Mouse (Mus musculus): ENCODE data around the gene Slc22a14. TPM values are rescaled to one million over a fixed set of nuclear protein-coding genes. Genes with fewer than 3 reads are reported as not detected.

The Slc22a14 gene
- polyA plus RNA-seq, 2 experiments from 2014 or later = not detected

DNA sequence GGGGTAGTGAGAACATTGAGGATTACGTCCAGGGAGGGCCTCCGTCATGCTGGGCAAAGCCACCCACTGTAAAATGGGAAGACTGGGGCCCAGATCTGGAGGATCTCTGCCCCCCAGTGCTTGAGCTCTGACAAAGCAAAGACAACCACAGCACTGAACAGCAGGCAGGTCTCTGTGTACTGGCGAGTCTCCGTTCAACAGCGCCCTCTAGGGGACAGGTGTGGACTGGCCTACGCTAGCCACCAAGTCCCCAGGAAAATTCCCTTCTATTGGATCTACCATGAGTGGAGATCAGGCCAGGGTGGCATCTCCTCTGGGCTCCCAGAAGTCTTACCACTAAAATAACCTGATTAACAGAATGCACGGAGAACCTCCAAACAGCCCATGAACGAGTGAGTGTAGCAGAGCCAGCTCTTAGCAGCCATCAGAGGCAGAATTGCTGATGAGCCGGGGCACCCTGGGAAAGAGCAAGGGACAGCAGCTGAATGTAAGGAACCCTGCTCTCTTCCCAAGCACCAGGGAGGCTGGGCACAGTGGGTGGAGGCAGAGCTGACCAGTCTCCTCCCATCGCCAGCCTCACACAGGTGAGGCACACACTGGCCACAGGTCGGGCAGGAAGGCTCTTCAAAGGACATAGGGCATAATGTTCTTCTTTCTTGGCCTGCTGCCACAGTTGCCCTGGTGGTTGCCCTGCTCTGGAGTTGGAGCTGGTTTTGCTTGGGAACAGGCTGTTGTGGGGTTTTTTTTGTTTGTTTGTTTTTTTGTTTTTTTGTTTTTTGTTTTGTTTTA lies 173.0 kb downstream of the Slc22a14 start:
- ATAC-seq = no peak

GRCm38 (mm10) chr9:119181241-119181728 lies 184.1 kb downstream of the Slc22a14 start:
- no peak for ATAC-seq

- no peak for ATAC-seq
Measured at GRCm38 (mm10) chr9:119179292-119179691, 186.1 kb downstream of the Slc22a14 start.

- no peak for ATAC-seq
Measured at GRCm38 (mm10) chr9:119167608-119168007, 197.7 kb downstream of the Slc22a14 start.

DNA sequence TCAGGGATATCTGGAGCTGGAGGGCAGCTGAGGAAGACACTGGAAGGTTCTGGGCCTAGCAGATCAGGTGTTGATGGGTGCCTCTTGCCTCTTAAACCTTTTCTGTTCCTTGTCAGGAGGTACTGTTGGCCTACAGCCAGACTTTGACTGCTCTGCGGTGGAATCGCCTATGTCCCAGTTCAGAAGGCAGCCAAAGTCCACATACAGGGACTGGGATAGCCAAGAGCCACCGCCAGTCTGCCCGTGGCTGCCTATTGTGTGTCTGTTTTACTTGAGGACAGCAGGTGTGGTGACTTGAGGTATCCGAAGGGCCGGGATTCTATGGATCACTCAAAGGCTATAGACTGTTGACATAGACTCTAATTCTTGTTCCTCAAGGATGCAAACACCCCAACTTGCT lies 199.8 kb downstream of the Slc22a14 start:
- ATAC-seq = no peak

DNA sequence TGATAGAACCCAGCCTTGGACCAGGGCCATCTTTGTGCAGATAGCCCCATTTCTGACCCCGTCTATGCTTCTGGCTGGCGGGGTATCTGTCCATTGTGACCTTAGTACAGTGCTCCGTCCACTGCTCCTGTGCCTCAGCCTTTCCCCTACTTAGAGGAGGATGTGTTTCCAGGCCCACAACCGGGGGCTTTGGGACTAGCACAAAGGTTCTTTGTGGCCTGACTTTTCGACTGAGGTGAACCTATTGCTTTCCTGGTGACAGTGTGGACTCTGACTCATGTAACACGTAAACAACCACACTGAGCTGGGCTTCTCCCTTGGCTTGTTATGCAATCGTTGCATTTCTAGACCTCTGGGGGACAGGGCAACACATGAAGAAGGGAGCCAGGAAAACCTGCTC lies 200.6 kb downstream of the Slc22a14 start:
- ATAC-seq = no peak

GRCm38 (mm10) chr9:119160689-119161088 lies 204.7 kb downstream of the Slc22a14 start:
- ATAC-seq = no peak

DNA sequence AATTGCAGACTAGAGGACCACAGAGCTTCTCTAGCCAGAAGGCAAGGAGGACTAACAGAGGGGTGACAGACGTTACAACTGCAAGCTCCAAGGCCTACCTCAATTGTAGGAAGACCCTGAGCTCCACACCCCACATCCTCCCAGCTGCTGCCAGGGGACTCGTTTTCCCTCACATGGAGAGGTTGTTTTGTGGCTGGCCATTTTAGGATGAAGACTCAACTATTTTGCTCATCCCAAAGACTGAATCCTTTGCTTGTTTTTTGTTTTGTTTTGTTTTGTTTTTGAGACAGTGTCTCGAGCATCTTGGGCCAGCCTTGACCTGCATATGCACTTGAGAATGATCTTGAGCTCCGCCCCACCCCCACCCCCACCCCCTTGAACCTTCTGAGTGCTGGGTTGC lies 206.5 kb downstream of the Slc22a14 start, which contains the start of gene Gm47289:
Gene Gm47289 (plus strand): TSS at position 301 of the 400 bp plus-strand sequence.
- ATAC-seq = no peak

DNA sequence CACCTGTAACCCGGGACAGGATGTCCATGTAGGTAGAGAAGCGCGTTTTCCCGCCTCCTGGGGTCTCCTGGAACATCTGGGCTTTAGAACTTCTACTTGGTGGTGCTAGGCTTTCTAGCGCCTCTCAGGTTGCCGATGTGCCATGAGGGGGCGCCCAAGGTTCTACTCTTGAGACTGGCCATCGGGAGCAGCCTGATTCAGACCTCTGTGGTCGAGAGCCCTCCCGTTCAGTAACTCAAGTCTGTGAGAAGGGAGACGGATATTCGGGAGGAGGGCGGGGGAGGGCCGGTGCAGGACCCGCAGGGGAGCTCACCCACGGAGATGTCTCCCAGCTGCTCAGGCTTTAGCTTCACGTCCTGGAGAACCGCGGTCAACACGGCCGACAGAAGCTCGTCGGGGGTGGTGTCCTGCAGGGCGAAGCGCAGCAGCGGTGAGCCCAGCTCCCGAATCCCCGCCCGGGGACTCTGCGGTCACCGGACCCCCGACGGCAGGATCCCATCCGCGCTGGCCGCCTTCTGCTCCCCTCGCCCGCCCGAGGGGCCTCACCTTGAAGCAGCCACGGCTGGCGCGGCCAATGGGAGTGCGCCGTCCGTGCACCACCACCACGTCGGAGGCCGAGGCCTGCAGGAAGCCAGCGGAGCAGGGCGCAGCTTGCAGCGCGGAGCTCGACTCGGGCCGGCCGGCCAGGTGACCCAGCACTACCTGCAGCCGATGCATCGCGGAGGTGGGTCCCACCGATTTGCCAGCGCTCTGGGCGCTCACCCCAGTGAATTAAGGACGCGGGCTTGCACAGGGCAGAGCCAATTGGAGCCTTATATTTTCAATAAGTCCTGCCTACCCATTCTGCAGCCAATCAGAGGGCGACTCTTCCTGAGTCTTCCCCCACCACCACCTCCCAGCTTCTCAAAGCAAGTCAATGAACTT lies 208.8 kb downstream of the Slc22a14 start, which contains the start of gene Acaa1b:
Gene Acaa1b (minus strand): TSS at position 816 of the 924 bp plus-strand sequence.
- no peak for ATAC-seq

DNA sequence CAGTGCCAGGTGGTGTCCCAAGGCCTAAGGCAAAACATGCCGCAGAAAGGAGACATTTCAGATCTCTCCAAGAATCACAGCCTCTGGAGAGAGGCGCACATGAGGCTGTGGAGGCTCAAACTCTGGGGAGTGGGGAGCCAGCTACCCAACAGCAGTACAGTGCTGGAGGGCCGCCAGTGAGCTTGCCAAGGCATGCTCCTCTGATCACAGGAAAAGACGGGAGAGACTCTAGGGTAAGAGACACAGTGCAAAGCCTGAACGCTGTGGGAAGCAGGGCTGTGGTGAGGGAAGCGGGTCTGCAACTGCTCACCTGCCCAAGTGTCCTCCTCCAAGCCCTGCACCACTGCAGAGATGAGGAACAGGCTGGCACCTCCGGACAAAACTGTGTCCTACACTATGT lies 209.5 kb downstream of the Slc22a14 start:
- no peak for ATAC-seq

- no peak for ATAC-seq
Measured at GRCm38 (mm10) chr9:119155416-119155815, 209.9 kb downstream of the Slc22a14 start.

DNA sequence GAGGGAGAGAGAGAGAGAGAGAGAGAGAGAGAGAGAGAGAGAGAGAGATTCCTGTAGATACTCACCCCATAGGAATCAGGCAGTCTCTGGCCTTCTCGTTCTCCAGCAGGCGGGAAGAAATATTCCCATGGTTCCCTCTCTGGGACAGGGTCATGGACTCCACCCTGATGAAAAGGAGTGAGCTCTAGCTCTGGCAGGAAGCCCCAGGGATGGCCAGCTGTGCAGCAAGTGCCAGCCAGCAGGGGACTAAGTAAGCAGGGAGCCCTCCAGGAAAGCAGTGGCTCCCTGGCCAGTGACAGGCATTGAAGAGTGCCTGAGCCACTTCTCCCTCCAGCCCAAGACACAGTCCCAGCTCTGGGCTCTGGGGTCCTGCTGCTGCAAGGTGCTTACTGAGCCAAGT lies 213.6 kb downstream of the Slc22a14 start:
- no peak for ATAC-seq

- no peak for ATAC-seq
Measured at GRCm38 (mm10) chr9:119149601-119150000, 215.8 kb downstream of the Slc22a14 start.

DNA sequence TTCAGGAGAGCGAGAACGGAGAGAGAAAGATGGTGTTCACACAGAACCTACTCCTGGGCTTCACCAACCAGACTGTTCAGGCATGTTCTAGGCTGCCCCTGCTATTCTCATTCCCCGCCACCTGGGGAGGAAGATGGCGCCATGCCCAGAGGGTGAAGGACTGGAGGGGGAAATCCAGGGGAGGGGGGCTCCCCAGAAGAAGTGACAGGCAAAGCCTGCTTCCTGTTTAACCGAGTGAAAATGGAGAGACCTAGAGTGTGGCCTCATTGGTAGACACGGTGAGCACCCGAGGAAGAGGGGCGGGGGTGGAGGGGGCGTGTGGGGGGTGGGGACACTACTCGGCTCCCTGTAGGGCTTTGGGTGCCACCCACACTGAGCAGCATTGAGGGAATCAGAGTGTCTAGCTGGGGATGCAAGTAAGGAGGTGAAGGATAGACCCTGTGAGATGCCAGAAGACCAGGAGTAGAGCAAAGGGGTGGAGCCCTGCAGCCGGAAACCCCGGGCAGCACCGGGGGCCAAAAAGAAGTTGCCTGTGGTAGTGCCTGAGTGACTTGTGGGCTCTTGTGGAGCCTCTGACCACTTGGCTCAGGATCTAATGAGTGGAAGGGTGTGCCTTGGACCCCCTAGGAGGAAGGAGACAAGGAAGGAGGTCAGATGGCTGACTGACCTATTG lies 219.1 kb downstream of the Slc22a14 start:
- no peak for ATAC-seq

DNA sequence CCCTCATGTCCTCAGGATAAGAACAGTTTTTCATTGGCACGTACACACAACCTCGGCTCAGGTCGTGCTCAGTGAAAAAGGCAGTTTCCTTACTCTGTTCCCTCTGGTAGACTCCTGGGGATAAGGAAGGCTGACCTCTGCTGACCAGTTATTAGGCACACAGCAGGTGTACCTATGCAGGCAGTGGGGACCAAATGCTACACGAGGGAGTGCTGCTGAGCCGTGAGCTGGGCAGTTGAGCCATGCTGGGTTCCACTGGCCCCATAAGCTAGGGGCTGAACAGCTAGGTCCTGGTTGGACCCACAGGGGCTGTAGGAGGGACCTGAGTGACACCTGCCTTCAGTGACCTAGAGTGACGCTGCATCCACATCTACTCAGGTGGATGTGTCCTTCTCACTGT lies 219.7 kb downstream of the Slc22a14 start:
- no peak for ATAC-seq

DNA sequence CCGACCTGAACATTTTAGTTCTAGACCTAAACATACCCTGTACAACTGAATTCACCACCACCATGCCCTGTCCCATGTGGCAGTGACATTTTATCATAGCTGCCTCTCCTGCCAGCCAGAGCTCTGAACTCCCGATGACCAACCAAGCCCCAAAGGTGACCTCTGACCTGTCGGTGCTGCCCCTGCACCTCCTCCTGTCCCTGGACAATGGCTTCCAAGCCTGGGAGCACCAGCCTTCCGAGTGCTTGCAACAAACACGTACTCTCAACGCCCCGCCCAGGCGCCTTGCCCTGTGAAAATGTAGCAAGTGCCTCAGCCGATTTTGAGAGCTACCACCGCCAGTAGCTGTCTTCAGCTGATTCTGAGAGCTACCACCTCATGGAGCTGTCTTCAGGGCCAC lies 220.2 kb downstream of the Slc22a14 start:
- ATAC-seq = no peak

DNA sequence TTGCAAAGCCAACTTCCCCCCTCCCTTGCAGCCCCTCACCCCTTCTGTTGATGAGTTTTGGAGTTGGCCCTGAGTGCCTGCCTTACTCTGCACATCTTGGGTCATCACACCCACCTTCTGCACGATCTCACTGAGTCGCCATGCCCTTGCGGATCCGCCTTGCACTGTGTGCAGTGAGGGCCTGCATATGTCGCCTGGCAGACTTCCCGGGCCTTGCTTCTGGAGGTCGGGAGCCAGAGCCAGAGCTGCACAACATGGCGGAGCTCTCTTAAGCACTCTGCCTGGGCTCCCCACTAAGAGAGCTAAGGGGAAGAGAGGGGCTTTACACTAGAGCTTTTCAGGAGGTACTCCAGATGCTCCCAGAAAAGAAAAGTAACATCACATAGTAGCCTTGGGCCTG lies 220.7 kb downstream of the Slc22a14 start:
- no peak for ATAC-seq

DNA sequence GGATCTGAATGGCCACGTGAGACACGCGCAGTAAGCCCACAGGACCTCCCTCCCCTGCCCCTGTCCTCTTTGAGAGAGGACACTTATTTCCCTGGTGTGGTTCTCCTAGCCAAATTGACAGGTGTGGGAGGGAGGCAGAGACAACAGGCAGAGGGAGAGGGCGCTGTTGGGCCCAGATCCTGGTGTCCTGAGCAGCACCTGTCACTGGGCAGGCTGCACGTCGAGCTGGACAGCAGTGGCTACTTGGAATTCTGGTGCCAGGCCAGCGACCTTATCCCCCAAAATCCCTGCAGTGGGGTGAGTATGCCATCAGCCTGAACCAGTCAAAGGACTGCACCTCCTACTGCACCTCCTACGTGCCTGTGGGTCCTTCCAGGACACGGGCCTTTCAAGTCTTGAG lies 222.0 kb downstream of the Slc22a14 start:
- no peak for ATAC-seq

DNA sequence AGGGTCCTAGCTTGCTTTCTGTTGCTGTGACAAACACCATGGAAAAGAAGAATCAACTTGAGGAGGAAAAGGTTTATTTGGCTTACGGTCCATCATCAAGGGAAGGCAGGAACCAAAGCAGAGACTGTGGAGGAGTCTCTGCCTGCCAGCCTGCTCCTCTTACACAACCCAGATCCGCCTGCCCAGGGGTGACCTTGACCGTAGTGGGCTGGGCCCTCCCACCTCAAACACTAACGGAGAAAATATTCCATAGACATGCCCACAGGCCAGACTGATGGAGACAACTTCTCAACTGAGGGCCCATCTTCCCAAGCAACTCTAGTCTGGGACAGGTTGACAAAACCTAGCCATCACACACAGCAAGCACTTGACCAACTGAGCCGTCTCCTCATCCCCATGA lies 223.3 kb downstream of the Slc22a14 start:
- no peak for ATAC-seq

- ATAC-seq = no peak
Measured at GRCm38 (mm10) chr9:119138836-119139235, 226.5 kb downstream of the Slc22a14 start.

- ATAC-seq = no peak
Measured at GRCm38 (mm10) chr9:119130692-119131091, 234.7 kb downstream of the Slc22a14 start.

DNA sequence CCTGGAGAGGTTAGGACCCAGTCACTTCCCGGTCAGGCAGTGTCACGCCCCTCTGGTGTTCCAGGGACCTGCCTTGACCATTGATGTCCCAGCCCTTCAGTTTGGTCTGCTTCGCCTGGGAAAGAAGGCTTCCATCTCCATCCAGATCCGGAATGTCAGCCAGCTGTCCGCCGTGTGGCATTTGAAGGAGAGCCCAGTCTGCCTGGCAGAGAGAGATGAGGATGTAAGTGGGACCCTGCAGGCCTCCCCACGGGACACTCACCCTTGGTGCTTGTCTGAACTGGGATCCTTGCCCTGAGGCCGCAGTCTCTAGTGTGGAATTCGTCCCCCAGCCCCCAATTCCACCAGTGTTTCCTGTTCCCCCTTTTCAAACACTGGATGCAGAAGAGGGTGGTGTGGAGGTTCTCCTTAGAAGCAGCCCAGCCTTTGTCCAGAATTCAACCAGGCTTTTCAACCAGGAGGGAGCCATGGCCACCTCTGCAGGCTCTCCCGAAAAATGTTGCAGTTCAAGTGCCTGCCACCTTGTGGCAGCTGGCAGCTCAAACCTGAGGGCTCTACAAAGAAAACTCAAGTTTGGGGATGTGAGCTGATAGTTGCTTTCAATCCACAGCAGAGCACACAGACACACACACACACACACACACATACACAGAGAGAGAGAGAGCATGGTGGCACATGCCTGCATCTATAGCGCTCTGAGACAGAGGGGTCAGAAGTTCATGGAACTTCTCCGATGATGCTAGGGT lies 236.7 kb downstream of the Slc22a14 start:
- ATAC-seq = no peak
